Mouse (Mus musculus) hindbrain, embryonic 16.5 days (tissue): ENCODE results near the gene Ksr1. TPM values are rescaled to one million over a fixed set of nuclear protein-coding genes. Genes with fewer than 3 reads are reported as not detected.

ENCODE experiments used
- ATAC-seq: fragments of 200-750 bp; cut with Nextera tagmentation; 2 replicates; pipeline ENCODE4 v1.8.0; 2017; ENCODE audit warnings: moderate TSS enrichment, moderate library complexity
- H3K27ac ChIP-seq: fragments of 300-500 bp; sonication (generic); 2 replicates; pipeline ENCODE4 v1.5.1; 2014; ENCODE audit warnings: low read depth, mild to moderate bottlenecking, control low read depth, low read length, moderate library complexity
- H3K27me3 ChIP-seq: fragments of 300-500 bp; sonication (generic); replicated peaks from 2 replicates; pipeline ENCODE4 v1.6.1; 2014; ENCODE audit warnings: low read length; ENCODE audit not compliant: control insufficient read depth, insufficient read depth
- H3K36me3 ChIP-seq: fragments of 300-500 bp; sonication (generic); 2 replicates; pipeline ENCODE4 v1.6.1; 2014; ENCODE audit warnings: mild to moderate bottlenecking, low read length, moderate library complexity, mixed read lengths; ENCODE audit not compliant: control insufficient read depth, insufficient read depth
- H3K4me1 ChIP-seq: fragments of 300-500 bp; sonication (generic); 2 replicates; pipeline ENCODE4 v1.6.1; 2014; ENCODE audit warnings: low read depth, low read length; ENCODE audit not compliant: control insufficient read depth, insufficient read depth
- H3K4me2 ChIP-seq: fragments of 300-500 bp; sonication (generic); 2 replicates; pipeline ENCODE4 v1.6.1; 2014; ENCODE audit warnings: mild to moderate bottlenecking, low read length, control low read depth, moderate library complexity
- H3K4me3 ChIP-seq: fragments of 300-500 bp; sonication (generic); 2 replicates; pipeline ENCODE4 v1.5.1; 2014; ENCODE audit warnings: mild to moderate bottlenecking, low read length, control low read depth, moderate library complexity
- H3K9ac ChIP-seq: fragments of 300-500 bp; sonication (generic); 2 replicates; pipeline ENCODE4 v1.6.1; 2014; ENCODE audit warnings: low read depth, mild to moderate bottlenecking, control low read depth, low read length, moderate library complexity
- H3K9me3 ChIP-seq: fragments of 300-500 bp; sonication (generic); 2 replicates; pipeline ENCODE4 v1.6.1; 2014; ENCODE audit warnings: mild to moderate bottlenecking, low read length, moderate library complexity; ENCODE audit not compliant: control insufficient read depth
- WGBS: fragments of 180-500 bp; shearing (Covaris S2); extraction: QIAGEN DNeasy Blood & Tissue Kit; methylation state at CpG from one replicate; pipeline ENCODE4 v1.1.7; 2014; 5-methylcytosine and 5-hydroxymethylcytosine counted together
- polyA plus RNA-seq: library from polyadenylated mRNA; unstranded; fragments of >200 nt; fragmentation: Nextera tagmentation; extraction: Ambion mirVana; gene quantifications from 2 replicates; pipeline ENCODE4 v1.2.1, GENCODE M21; 2015

The Ksr1 gene
- polyA plus RNA-seq, 1 experiment from 2014 or later = 4.4 TPM

GRCm38 (mm10) chr11:79062897-79063296 lies 83.3 kb downstream of the Ksr1 start:
- H3K9me3 ChIP-seq = no peaks in the 10 kb centered on the region
- H3K4me3 ChIP-seq = no peak overlapping the region
- H3K27ac ChIP-seq = no peak overlapping the region
- H3K4me2 ChIP-seq = no peak overlapping the region
- H3K4me1 ChIP-seq = peaks cover 5% of the 10 kb centered on the region; the same call in 1 of the 2 replicates
- no peaks in the 10 kb centered on the region for H3K36me3 ChIP-seq
- WGBS = 74% methylated on average over 5 of the region's 5 CpGs
- H3K27me3 ChIP-seq = no peaks in the 10 kb centered on the region
- ATAC-seq = no peak
- H3K9ac ChIP-seq = no peak overlapping the region

- 51% methylated on average over 7 of the region's 7 CpGs for WGBS
- Histone ChIP-seq H3K27ac (no peak overlapping the region), H3K4me3 (no peak overlapping the region), H3K4me2 (no peak overlapping the region), H3K9ac (no peak overlapping the region), H3K4me1 (peaks cover 12% of the 10 kb centered on the region), H3K36me3 (no peaks in the 10 kb centered on the region), H3K27me3 (no peaks in the 10 kb centered on the region), H3K9me3 (no peaks in the 10 kb centered on the region)
- ATAC-seq = no peak
Measured at GRCm38 (mm10) chr11:79061839-79062238, 84.4 kb downstream of the Ksr1 start.

GRCm38 (mm10) chr11:79059850-79060249 lies 86.4 kb downstream of the Ksr1 start:
- Histone ChIP-seq H3K4me3 (no peak overlapping the region), H3K9me3 (no peaks in the 10 kb centered on the region), H3K4me2 (no peak overlapping the region), H3K4me1 (peaks cover 8% of the 10 kb centered on the region), H3K27me3 (no peaks in the 10 kb centered on the region), H3K36me3 (no peaks in the 10 kb centered on the region), H3K9ac (no peak overlapping the region), H3K27ac (no peak overlapping the region)
- 86% methylated on average over 5 of the region's 5 CpGs for WGBS
- no peak for ATAC-seq

- H3K9ac ChIP-seq = no peak overlapping the region
- H3K4me1 ChIP-seq = peaks cover 8% of the 10 kb centered on the region
- no peak overlapping the region for H3K27ac ChIP-seq
- no peak for ATAC-seq
- WGBS = 100% methylated on average over 4 of the region's 4 CpGs
- no peaks in the 10 kb centered on the region for H3K36me3 ChIP-seq
- H3K27me3 ChIP-seq = no peaks in the 10 kb centered on the region
- no peak overlapping the region for H3K4me3 ChIP-seq
- H3K4me2 ChIP-seq = no peak overlapping the region
- H3K9me3 ChIP-seq = no peaks in the 10 kb centered on the region
Measured at GRCm38 (mm10) chr11:79059062-79059461, 87.1 kb downstream of the Ksr1 start.

GRCm38 (mm10) chr11:79058610-79059009 lies 87.6 kb downstream of the Ksr1 start:
- no peaks in the 10 kb centered on the region for H3K9me3 ChIP-seq

GRCm38 (mm10) chr11:79057809-79058208 lies 88.4 kb downstream of the Ksr1 start:
- H3K9ac ChIP-seq = no peak overlapping the region
- no peaks in the 10 kb centered on the region for H3K9me3 ChIP-seq
- no peaks in the 10 kb centered on the region for H3K27me3 ChIP-seq
- H3K4me2 ChIP-seq = no peak overlapping the region
- peaks cover 8% of the 10 kb centered on the region for H3K4me1 ChIP-seq
- WGBS = 49% methylated on average over 4 of the region's 4 CpGs
- ATAC-seq = no peak
- no peaks in the 10 kb centered on the region for H3K36me3 ChIP-seq
- H3K4me3 ChIP-seq = no peak overlapping the region
- H3K27ac ChIP-seq = no peak overlapping the region; the same call in 1 of the 2 replicates

More at GRCm38 (mm10) chr11:79058610-79059009, 87.6 kb downstream of the Ksr1 start:
- Histone ChIP-seq H3K4me2 (no peak overlapping the region), H3K36me3 (no peaks in the 10 kb centered on the region), H3K4me3 (no peak overlapping the region), H3K27me3 (no peaks in the 10 kb centered on the region), H3K27ac (no peak overlapping the region), H3K9ac (no peak overlapping the region), H3K4me1 (peaks cover 8% of the 10 kb centered on the region)
- ATAC-seq = no peak
- 86% methylated on average over 6 of the region's 6 CpGs for WGBS

DNA sequence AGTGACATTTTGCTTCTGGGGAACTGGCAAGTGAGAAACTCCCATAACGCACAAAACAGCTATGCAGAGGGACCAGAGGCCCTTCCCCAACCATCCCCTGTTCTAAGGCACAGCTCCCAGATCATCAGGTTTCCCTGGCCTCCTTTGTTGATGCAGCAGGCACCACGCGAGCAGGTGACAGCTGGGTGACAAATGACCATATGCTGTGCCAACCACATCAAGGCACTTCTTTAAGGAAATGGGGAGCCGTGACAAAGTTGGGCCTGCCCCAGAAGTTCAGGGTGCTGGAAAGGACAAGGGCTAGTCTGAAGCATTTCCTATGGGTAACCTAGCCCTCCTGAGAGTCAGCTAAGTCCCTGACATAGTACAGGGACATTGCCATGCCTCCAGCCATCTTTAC lies 89.3 kb downstream of the Ksr1 start:
- H3K27me3 ChIP-seq = no peaks in the 10 kb centered on the region
- no peak for ATAC-seq
- H3K4me3 ChIP-seq = no peak overlapping the region
- no peaks in the 10 kb centered on the region for H3K36me3 ChIP-seq
- H3K9ac ChIP-seq = no peak overlapping the region
- H3K4me2 ChIP-seq = no peak overlapping the region
- H3K9me3 ChIP-seq = no peaks in the 10 kb centered on the region
- H3K27ac ChIP-seq = no peak overlapping the region
- WGBS = 38% methylated on average over 4 of the region's 4 CpGs
- H3K4me1 ChIP-seq = peaks cover 8% of the 10 kb centered on the region

GRCm38 (mm10) chr11:79056027-79056426 lies 90.2 kb downstream of the Ksr1 start:
- no peak overlapping the region for H3K4me2 ChIP-seq
- no peak overlapping the region for H3K9ac ChIP-seq
- H3K4me3 ChIP-seq = no peak overlapping the region
- H3K4me1 ChIP-seq = peaks cover 8% of the 10 kb centered on the region
- no peaks in the 10 kb centered on the region for H3K9me3 ChIP-seq
- no peak overlapping the region for H3K27ac ChIP-seq
- no peak for ATAC-seq
- H3K36me3 ChIP-seq = no peaks in the 10 kb centered on the region
- WGBS = 74% methylated on average over 2 of the region's 2 CpGs
- no peaks in the 10 kb centered on the region for H3K27me3 ChIP-seq

DNA sequence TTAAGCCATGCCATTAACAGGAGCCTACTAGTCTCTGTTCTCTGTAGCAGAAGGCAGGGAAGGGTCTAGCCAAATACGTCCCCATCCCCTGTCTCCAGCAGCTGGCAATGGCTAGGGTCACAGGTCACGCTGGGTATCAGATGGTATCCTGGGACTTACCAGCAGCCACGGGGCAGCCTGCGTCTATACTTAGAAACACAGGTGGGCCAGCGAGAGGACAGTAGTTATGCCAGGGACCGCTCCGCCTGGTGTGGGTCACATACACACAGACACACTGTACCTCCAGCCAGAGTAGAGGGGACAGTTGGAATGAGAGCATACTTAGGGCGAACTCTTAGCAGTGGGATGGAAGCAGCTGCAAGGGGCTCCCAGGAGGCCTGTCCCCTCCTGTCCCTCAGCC lies 91.0 kb downstream of the Ksr1 start:
- Histone ChIP-seq H3K4me2 (no peak overlapping the region), H3K9me3 (no peaks in the 10 kb centered on the region), H3K4me1 (peaks cover 8% of the 10 kb centered on the region), H3K4me3 (no peak overlapping the region), H3K27ac (no peak overlapping the region), H3K36me3 (no peaks in the 10 kb centered on the region), H3K27me3 (no peaks in the 10 kb centered on the region), H3K9ac (no peak overlapping the region)
- no peak for ATAC-seq
- WGBS = 82% methylated on average over 8 of the region's 8 CpGs
